Mouse (Mus musculus) monocyte, adult 5-6 weeks (primary cell): ENCODE data around the gene Prf1. TPM values are rescaled to one million over a fixed set of nuclear protein-coding genes. Genes with fewer than 3 reads are reported as not detected.

Source experiments
- ATAC-seq: fragments of 153-309, 156-312 bp; replicated peaks from 2 replicates; pipeline ENCODE4 v1.8.0; 2017; ENCODE audit warnings: mild to moderate bottlenecking; ENCODE audit not compliant: low TSS enrichment, insufficient number of reproducible peaks, severe bottlenecking, poor library complexity, low FRiP score
- total RNA-seq: library from RNA; stranded (forward); fragments of 200-1000, 200-491, 200-594 nt; gene quantifications from 3 replicates; pipeline ENCODE4 v1.2.3, GENCODE M21; 2017

Prf1 gene
- total RNA-seq, 1 experiment from 2014 or later = 250 TPM

GRCm38 (mm10) chr10:61281115-61281514 lies 16.5 kb upstream of the Prf1 start:
- ATAC-seq = 0 out of 2 replicates have a peak, but pooled peaks have one; percentile 17

DNA sequence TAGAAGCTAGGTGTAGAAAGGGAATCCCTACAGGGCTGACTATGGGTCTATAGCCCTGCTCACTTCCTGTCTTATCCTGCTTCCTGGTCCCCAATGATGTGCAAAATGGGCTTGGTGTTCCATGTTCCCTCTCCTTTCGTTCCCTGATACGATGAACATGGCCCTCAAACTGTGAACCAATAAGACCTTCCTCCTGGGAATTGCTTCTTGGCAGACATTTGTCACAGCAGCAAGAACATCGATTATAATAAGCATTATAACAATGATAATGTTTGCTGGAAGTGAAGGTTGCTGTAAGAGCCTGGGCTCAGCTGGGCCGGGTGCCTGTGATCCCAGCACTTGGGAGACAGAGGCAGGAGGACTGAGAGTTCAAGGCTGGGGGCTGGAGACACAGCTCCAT lies 13.3 kb upstream of the Prf1 start:
- no peak for ATAC-seq

- no peak for ATAC-seq
Observed at GRCm38 (mm10) chr10:61285271-61285670, 12.4 kb upstream of the Prf1 start.

DNA sequence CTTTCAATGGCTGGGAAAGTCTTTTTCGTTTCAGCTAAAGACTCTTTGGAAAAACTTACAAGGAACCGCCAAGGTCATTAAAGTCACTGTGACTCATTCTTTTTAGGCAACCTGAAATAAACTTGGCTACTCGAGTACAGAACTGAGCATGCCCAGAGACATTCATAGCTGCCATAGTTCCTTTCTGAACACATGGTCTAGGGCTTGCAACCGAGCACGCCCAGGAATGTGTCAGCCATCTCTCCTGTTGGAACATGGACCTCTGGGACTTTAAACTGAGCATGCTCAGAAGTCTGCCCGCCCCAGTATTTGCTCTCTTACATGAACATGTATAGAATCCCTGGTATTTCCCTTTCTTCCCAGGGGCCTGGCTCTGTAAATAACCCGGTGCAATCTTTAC lies 11.4 kb upstream of the Prf1 start:
- ATAC-seq = no peak

- ATAC-seq = no peak
Observed at GRCm38 (mm10) chr10:61290016-61290415, 7.6 kb upstream of the Prf1 start.

DNA sequence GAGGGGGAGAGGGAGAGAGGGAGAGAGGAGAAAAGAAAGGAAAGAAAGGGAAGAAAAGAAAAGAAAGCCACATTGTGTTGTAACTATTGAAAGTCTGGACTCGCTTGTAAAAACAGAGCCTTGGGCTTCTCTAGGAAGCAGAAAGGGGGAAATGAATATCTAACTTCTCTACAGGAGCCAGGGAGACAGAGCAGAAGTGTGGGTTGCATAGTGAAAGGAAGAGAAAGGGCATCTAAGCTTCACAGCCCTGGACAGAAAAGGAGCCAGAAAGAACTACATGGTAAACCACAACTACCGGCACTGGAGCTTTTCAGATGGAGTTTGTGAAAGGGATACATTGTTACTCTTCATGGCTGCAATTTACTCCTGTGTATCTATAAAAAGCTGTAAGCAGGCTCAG lies 7.2 kb upstream of the Prf1 start:
- no peak for ATAC-seq

DNA sequence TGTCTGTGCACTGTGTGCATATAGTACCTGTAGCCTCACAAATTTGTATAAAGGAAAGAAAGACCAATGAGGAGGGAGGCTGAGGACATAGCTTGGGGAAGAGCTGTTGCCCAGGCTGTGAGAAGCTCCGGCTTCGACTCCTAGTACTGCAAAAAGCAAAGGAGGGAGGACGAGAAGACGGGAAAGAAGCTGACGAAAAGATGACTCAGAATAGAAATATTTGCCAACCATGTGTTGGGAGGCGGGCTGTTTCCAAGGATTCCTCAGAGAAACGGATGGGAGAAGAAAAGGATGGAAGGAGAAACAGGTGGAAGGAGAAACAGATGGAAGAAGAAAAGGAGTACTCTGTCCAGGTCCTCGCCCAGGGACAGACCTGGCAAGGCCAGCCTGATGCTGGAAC lies 3.4 kb upstream of the Prf1 start:
- no peak for ATAC-seq

GRCm38 (mm10) chr10:61296713-61297445 lies 754 bp upstream of the Prf1 start:
- no peak for ATAC-seq

DNA sequence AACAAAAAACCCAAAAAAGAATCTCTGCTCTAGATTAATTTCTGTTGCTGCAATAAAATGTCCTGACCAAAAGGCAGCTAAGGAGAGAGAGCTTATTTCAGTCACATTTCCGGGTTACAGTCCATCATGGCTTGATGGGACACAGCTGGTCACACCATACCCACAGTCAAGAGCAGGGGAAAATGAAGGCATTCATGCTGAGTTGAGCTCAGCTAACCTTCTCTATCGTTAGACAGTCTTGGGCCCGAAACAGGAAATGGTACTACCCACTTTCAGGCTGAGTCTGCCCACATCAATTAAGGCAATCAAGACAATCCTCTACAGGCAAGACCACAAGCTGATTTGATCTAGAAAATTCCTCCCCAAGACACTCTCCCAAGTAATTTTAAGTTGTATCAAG lies 3.4 kb downstream of the Prf1 start:
- 0 out of 2 replicates have a peak, but pooled peaks have one; percentile 28 for ATAC-seq

DNA sequence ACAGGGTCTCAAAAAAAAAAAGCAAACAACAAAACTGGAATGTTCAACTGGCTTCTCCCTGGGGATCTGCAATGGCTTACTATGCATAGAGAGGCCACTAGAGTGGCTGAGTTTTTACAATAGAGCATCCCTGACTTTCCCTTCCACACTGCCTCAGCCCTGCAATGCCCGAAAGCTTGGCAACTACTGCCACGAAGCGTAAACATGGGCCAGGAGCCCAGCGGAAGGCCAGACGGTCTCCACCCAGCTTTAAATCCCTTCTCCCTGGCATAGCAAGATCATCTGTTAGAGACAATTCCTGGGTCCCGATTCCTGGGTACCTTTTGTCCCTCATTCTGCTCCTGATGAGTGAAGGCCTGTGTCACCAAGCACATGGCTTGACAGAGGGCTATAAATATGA lies 6.4 kb downstream of the Prf1 start:
- ATAC-seq = no peak

DNA sequence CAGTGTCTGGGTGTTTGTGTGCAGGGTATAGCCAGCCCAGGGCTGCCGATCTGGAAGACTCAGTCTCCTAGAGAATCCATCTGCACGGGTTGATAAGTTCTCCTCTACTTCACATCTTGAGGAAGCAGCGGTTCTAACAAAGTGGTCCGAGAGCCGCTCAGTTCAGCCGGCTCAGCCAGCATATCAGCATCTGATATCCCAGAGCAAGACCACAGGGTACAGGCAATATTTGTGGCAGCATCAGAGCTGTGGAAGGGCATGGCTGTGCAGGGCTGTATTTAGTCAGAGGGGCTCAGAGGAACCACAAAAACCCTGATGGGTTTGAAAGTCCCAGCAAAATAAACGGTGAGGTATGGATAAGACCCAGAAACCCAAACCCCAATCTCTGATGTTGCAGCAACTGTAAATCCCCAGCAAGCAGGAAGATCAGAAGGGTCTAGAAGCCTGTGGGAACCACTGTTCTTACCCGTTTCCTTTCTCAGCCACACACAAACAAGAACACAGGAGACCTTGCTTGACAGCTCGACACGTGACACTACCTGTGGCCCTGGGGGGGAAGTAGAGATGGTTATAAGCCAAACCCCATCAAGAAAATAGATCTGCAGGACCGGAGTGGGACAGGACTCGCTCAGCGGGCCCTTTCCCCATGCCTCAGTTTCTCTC lies 8.4 kb downstream of the Prf1 start:
- no peak for ATAC-seq

DNA sequence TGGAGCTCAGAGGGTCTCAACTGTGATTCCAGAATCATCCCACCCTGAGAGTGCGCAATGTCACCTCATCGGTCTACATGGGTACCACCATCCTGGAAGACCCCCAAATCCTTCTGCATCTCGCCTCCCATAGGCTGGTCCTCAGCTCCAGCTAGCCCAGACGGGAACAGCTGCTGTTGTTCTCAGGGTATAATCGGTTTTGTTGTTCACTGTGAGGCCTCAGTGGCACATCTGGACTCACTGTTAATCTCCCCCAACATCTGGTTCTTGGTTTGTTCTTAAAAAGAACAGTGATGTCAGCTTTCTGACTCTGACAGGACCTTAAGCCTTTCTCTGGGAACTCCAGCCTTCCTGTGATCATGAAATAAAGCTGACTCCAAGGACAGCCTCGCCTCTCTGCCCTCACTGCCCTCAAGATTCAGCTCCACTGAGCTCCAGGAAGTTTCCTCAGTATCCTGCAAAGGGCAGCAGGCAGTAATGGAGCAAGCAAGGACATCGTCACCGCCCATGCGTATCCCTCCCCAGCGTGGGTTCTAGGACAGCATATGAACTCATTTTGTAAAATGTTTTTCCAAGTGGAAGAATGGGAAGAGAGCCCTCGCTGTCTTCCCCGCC lies 11.2 kb downstream of the Prf1 start:
- no peak for ATAC-seq

- no peak for ATAC-seq
Observed at GRCm38 (mm10) chr10:61312159-61312558, 14.5 kb downstream of the Prf1 start.

DNA sequence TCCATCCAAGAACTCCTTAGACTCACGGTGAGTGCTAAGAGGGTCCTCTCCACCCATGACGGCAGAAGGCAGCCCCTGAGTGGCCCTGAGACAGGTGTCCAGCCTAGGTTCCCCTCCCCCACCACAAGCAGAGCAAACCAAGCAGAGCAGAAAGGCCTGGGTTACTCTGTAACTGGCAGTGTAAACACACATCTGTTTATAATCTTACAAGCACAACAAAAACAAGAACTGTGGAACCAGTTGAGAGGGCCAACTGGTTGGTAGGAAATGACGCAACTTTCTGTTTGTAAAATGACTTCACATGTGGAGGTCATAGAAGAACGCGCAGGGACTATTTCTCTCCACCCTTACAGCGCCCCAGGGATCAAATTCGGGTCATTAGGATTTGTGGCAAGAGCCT lies 15.1 kb downstream of the Prf1 start:
- ATAC-seq = no peak

GRCm38 (mm10) chr10:61313750-61314149 lies 16.1 kb downstream of the Prf1 start:
- no peak for ATAC-seq

DNA sequence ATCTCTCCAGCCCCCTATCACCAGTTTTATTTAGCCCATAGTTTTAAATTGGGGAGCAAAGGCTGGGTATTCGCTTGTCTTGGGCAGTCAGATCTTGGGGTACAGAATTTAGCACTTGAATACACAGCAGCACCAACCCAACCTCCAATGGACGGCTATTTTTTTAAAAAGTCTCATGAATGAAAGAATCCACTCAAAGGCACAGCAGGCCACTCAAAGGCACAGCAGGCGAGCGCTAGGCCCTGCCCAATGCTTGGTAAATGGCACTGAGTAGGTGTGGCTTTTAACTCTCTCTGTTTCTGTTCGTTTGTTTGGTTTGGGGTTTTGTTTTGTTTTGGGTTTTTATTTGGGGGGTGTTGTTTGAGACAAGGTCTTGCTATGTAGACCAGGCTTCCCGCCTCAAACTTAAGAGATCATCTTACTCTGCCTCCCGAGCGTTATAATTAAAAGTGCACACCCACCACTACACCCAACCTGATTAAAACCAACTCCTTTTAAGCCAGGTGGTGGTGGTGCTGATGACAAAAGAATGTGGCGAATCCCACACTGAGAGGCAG lies 17.8 kb downstream of the Prf1 start:
- ATAC-seq = no peak

DNA sequence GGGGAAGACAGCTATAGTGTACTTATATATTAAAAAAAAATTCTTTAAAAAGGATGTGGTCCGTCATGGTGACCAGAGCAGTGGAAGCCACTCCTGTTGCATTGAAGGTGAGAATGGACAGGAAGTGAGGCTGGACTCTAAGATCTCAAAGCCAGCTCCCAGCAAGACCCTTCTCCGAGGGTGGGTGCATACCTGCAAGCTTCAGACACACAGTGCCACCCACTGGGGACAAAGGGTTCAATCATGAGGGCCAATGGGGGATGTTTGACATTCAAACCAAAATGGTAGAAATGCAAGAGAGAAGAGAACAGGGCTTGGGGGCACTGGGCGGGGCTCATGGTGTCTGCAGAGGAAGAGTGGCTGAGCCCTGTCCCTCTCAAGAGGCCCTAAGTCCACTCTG lies 20.9 kb downstream of the Prf1 start:
- ATAC-seq = no peak

DNA sequence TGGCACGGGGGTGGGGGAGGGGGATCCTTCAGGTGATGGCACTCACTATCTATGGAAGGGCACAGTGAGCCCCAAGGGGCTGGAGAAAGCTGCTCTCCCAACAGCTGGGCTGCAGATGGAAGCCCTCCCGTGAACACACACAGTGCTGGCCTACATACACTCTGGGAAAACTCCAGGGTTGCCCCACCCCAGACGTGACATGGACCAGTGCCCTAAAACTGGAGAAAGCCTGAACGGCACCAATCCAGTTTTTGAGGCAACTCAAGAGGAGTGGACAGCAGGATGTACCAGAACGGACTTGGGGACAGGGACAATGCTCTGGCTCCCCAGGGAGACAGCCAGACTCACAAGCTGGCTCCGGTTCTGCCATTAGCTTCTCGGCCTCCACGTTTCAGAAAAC lies 27.1 kb downstream of the Prf1 start:
- no peak for ATAC-seq

- no peak for ATAC-seq
Observed at GRCm38 (mm10) chr10:61325782-61326328, 28.2 kb downstream of the Prf1 start.
